Mouse (Mus musculus) ovary, postnatal 10 days (tissue): Measurements from ENCODE around the gene Aldh6a1.

Experiments used
- DNase-seq: peaks from one replicate; pipeline ENCODE4 v3.0.0; 2022; ENCODE audit warnings: low spot score

The Aldh6a1 gene

GRCm38 (mm10) chr12:84450718-84451646, at the start of gene Aldh6a1, which contains the start of gene Lin52:
Aldh6a1 (minus strand) TSS chr12:84451004.
Lin52 (plus strand) TSS chr12:84451422.
- DNase-seq = peak; percentile 77

GRCm38 (mm10) chr12:84496795-84497194, 46.0 kb upstream of the Aldh6a1 start:
- DNase-seq = no peak

- no peak for DNase-seq
Observed at GRCm38 (mm10) chr12:84487324-84488056, 36.7 kb upstream of the Aldh6a1 start.

GRCm38 (mm10) chr12:84482778-84483585, 32.2 kb upstream of the Aldh6a1 start:
- DNase-seq = no peak

- no peak for DNase-seq
Observed at GRCm38 (mm10) chr12:84481251-84481650, 30.4 kb upstream of the Aldh6a1 start.

GRCm38 (mm10) chr12:84478937-84479336, 28.1 kb upstream of the Aldh6a1 start:
- DNase-seq = no peak

- no peak for DNase-seq
Observed at GRCm38 (mm10) chr12:84468701-84469100, 17.9 kb upstream of the Aldh6a1 start.

- no peak for DNase-seq
Observed at GRCm38 (mm10) chr12:84462856-84463255, 12.1 kb upstream of the Aldh6a1 start.

GRCm38 (mm10) chr12:84461416-84461815, 10.6 kb upstream of the Aldh6a1 start:
- no peak for DNase-seq

- no peak for DNase-seq
Observed at GRCm38 (mm10) chr12:84459845-84460244, 9.0 kb upstream of the Aldh6a1 start.

GRCm38 (mm10) chr12:84456911-84457310, 6.1 kb upstream of the Aldh6a1 start:
- DNase-seq = no peak

- DNase-seq = no peak
Observed at GRCm38 (mm10) chr12:84451801-84452200, 997 bp upstream of the Aldh6a1 start.

- DNase-seq = peak; percentile 9
Observed at GRCm38 (mm10) chr12:84450351-84450717, 470 bp downstream of the Aldh6a1 start.

- DNase-seq = no peak
Observed at GRCm38 (mm10) chr12:84449887-84450286, 917 bp downstream of the Aldh6a1 start.

GRCm38 (mm10) chr12:84448181-84448580, 2.6 kb downstream of the Aldh6a1 start:
- DNase-seq = no peak

- DNase-seq = no peak
Observed at GRCm38 (mm10) chr12:84447386-84447785, 3.4 kb downstream of the Aldh6a1 start.

- no peak for DNase-seq
Observed at GRCm38 (mm10) chr12:84442526-84442925, 8.3 kb downstream of the Aldh6a1 start.

GRCm38 (mm10) chr12:84438697-84439096, 12.1 kb downstream of the Aldh6a1 start:
- no peak for DNase-seq

GRCm38 (mm10) chr12:84429825-84430224, 21.0 kb downstream of the Aldh6a1 start:
- DNase-seq = no peak

GRCm38 (mm10) chr12:84423990-84424389, 26.8 kb downstream of the Aldh6a1 start:
- no peak for DNase-seq

GRCm38 (mm10) chr12:84417605-84417922, 33.2 kb downstream of the Aldh6a1 start:
- DNase-seq = no peak
